Mouse (Mus musculus) forebrain, embryonic 11.5 days (tissue): ENCODE results near the gene Brsk1. TPM values are rescaled to one million over a fixed set of nuclear protein-coding genes. Genes with fewer than 3 reads are reported as not detected.

Source experiments
- ATAC-seq: fragments of 200-750 bp; cut with Nextera tagmentation; replicated peaks from 2 replicates; pipeline ENCODE4 v1.8.0; 2017; ENCODE audit warnings: moderate TSS enrichment; ENCODE audit not compliant: low FRiP score
- DNase-seq: peaks from one replicate; pipeline ENCODE4 v3.0.0-alpha.2; 2017; ENCODE audit warnings: low spot score
- H3K27ac ChIP-seq: fragments of 300-500 bp; sonication (generic); 2 replicates; pipeline ENCODE4 v1.5.1; 2014; ENCODE audit warnings: low read depth, low read length
- H3K27me3 ChIP-seq: fragments of 300-500 bp; sonication (generic); 2 replicates; pipeline ENCODE4 v1.6.1; 2014; ENCODE audit warnings: mild to moderate bottlenecking, low read length, mixed read lengths; ENCODE audit not compliant: control insufficient read depth, insufficient read depth
- H3K36me3 ChIP-seq: fragments of 300-500 bp; sonication (generic); 2 replicates; pipeline ENCODE4 v1.6.1; 2014; ENCODE audit warnings: mild to moderate bottlenecking, low read length, moderate library complexity, mixed read lengths; ENCODE audit not compliant: control insufficient read depth, insufficient read depth
- H3K4me1 ChIP-seq: fragments of 300-500 bp; sonication (generic); replicated peaks from 2 replicates; pipeline ENCODE4 v1.6.1; 2014; ENCODE audit warnings: low read length, mixed read lengths; ENCODE audit not compliant: control insufficient read depth, insufficient read depth
- H3K4me2 ChIP-seq: fragments of 300-500 bp; sonication (generic); 2 replicates; pipeline ENCODE4 v1.6.1; 2014; ENCODE audit warnings: low read depth, mild to moderate bottlenecking, low read length, moderate library complexity, mixed read lengths; ENCODE audit not compliant: severe bottlenecking
- H3K4me3 ChIP-seq: fragments of 300-500 bp; sonication (generic); 2 replicates; pipeline ENCODE4 v1.5.1; 2014; ENCODE audit warnings: low read depth, low read length
- H3K9ac ChIP-seq: fragments of 300-500 bp; sonication (generic); 2 replicates; pipeline ENCODE4 v1.6.1; 2014; ENCODE audit warnings: low read length
- H3K9me3 ChIP-seq: fragments of 300-500 bp; sonication (generic); 2 replicates; pipeline ENCODE4 v1.6.1; 2016; ENCODE audit warnings: low read length, mixed read lengths; ENCODE audit not compliant: control insufficient read depth
- WGBS: fragments of 180-500 bp; shearing (Covaris S2); extraction: QIAGEN DNeasy Blood & Tissue Kit; methylation state at CpG from one replicate; pipeline ENCODE4 v1.1.7; 2014; 5-methylcytosine and 5-hydroxymethylcytosine counted together
- polyA plus RNA-seq: library from polyadenylated mRNA; unstranded; fragments of >200 nt; fragmentation: Nextera tagmentation; extraction: Ambion mirVana; gene quantifications from 2 replicates; pipeline ENCODE4 v1.2.1, GENCODE M21; 2014

The Brsk1 gene
- polyA plus RNA-seq, 1 experiment from 2014 or later = 3.1 TPM

DNA sequence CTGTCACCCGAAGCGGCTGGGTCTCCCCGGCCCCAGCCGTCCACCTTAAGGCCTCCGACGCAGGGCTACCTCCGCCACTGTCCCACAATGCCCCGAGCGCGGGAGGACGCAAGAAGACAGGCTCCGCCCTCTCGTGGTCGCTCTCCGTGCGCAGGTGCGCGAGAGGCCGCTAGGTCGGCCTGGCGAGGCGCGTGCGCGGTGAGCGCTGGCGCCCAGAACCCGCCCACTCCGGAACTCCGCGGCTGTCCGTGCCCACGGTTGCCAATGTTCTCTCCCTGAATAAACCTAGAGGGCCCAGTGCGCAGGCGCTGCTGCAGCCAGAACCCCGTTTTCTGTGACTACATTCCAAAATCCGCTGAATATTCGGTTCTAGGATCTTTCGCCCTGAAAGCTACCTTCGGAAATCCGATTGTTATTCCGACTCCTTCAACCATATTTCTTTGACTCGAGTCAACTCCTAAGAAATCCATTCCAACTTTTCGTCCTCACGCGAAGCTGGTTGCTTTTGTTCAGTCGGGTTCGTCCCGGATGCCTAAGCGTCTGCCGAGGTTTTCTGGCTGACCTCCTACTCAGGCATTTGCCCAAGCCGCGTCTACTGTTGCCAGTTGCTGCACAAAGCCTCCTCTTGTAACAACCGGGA, 31.4 kb upstream of the Brsk1 start, which contains the start of gene Ppp6r1:
TSS of gene Ppp6r1 (minus strand) at position 108 of the 640 bp plus-strand sequence.
- H3K9ac ChIP-seq = peak within 1 kb of the TSS; percentile 93
- H3K27me3 ChIP-seq = no peaks in the 10 kb centered on the region
- H3K36me3 ChIP-seq = no peaks in the 10 kb centered on the region
- peak within 1 kb of the TSS; percentile 91 for H3K4me2 ChIP-seq
- peak; percentile 97 for ATAC-seq
- H3K4me3 ChIP-seq = peak within 1 kb of the TSS; percentile 89
- peaks cover 9% of the 10 kb centered on the region; the same call in 1 of the 2 replicates for H3K4me1 ChIP-seq
- H3K9me3 ChIP-seq = no peaks in the 10 kb centered on the region
- peak within 1 kb of the TSS; percentile 92 for H3K27ac ChIP-seq
- peak; percentile 97 for DNase-seq
- WGBS = under 1% methylated on average over 54 of the region's 54 CpGs

DNA sequence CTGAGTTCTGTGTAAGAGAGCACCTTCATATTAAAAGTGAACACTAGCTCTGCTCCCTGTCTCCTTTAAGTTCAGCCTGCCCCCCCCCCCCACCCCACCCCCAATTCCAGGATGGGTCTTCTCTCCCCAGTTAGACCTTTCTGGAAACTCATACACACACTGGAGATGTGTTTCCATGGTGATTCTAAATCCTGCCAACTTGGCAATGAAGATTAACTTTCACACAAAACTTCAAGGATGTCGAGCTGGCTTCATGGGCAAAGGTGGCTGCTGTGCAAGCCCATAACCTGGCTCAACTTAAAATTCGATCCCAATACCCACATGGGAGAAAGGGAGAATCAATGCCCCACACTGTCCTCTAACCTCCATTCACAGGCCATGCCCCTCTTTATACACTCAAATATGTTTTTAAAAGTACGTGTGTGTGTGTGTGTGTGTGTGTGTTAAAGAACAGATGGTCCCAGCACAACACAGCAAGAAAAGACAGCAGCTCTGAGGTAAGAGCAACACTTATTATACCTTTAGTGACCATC, 30.4 kb upstream of the Brsk1 start:
- Histone ChIP-seq H3K27me3 (no peaks in the 10 kb centered on the region), H3K9ac (peak overlapping the region; percentile 93; the same call in 1 of the 2 replicates), H3K4me2 (peak overlapping the region; percentile 69), H3K36me3 (no peaks in the 10 kb centered on the region), H3K9me3 (no peaks in the 10 kb centered on the region), H3K4me3 (peak overlapping the region; percentile 89), H3K27ac (peak overlapping the region; percentile 92; the same call in 1 of the 2 replicates), H3K4me1 (peaks cover 9% of the 10 kb centered on the region; the same call in 1 of the 2 replicates)
- WGBS = 65% methylated on average over 3 of the region's 3 CpGs
- ATAC-seq (no peak), DNase-seq (no peak)

DNA sequence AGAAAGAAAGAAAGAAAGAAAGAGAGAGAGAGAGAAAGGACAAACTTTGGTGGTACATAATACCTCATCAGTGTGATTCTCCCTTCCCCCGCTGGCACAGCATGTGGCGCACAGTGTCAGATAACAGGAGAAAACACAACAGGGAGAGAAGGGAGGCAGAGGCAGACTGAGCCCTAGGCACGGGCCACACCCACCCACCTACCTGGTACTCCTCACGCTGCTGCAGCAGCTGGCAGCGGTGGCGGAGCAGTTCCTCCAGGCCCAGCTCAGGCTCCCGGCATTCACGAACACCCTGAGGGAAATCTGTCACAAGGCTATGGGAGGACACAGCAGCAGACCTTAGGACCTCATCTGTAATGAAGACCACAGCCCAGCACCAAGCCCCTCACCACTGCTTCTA, 27.2 kb upstream of the Brsk1 start:
- no peaks in the 10 kb centered on the region; the same call in 1 of the 2 replicates for H3K36me3 ChIP-seq
- H3K9me3 ChIP-seq = no peaks in the 10 kb centered on the region
- no peak overlapping the region for H3K9ac ChIP-seq
- no peaks in the 10 kb centered on the region; the same call in 1 of the 2 replicates for H3K4me1 ChIP-seq
- ATAC-seq (no peak), DNase-seq (no peak)
- H3K27ac ChIP-seq = no peak overlapping the region
- H3K4me2 ChIP-seq = no peak overlapping the region
- H3K27me3 ChIP-seq = no peaks in the 10 kb centered on the region
- WGBS = 76% methylated on average over 8 of the region's 8 CpGs
- H3K4me3 ChIP-seq = no peak overlapping the region

DNA sequence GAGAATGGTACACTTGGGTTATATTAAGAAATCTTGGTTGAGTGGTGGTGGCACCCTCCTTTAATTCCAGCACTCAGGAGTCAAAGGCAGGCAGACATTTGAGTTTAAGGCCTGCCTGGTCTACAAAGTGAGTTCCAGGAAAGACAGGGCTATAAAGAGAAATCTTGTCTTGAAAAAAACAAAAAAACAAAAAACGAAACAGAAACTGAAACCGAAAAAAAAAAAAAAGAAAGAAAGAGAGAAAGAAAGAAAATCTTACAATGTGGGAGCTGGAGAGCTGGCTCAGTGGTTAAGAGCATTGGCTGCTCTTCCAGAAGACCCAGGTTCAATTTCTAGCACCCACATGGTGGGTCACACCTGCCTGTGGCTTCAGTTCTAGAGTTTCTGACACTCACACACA, 26.7 kb upstream of the Brsk1 start:
- Histone ChIP-seq H3K27ac (no peak overlapping the region), H3K4me3 (no peak overlapping the region), H3K4me2 (no peak overlapping the region), H3K36me3 (no peaks in the 10 kb centered on the region; the same call in 1 of the 2 replicates), H3K9me3 (no peaks in the 10 kb centered on the region), H3K9ac (no peak overlapping the region), H3K27me3 (no peaks in the 10 kb centered on the region), H3K4me1 (no peaks in the 10 kb centered on the region; the same call in 1 of the 2 replicates)
- DNase-seq = no peak
- no peak for ATAC-seq
- WGBS = 83% methylated on average over 2 of the region's 2 CpGs

DNA sequence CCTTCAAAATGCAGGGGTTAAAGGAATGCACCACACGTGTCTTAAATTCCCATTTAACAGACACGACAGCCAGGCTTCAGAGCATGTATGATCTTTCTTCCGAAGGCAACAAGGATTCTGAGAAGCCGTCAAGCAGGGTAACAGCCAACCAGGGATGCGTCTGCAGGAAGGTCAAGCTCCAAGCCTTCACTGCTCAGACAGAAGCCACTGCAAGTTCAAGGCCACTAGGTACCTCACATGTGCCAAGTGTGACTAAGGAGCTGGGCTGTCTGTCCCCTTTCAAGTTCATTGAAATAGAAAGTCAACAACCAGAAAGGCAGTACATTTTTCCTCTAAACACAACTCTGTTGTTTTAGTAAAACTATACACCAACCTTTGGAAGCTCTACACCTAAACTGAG, 23.5 kb upstream of the Brsk1 start:
- Histone ChIP-seq H3K9ac (no peak overlapping the region), H3K4me2 (no peak overlapping the region), H3K27ac (no peak overlapping the region), H3K4me3 (no peak overlapping the region), H3K36me3 (no peaks in the 10 kb centered on the region; the same call in 1 of the 2 replicates), H3K27me3 (no peaks in the 10 kb centered on the region), H3K9me3 (no peaks in the 10 kb centered on the region), H3K4me1 (no peaks in the 10 kb centered on the region)
- ATAC-seq (no peak), DNase-seq (no peak)
- 94% methylated on average over 5 of the region's 5 CpGs for WGBS

DNA sequence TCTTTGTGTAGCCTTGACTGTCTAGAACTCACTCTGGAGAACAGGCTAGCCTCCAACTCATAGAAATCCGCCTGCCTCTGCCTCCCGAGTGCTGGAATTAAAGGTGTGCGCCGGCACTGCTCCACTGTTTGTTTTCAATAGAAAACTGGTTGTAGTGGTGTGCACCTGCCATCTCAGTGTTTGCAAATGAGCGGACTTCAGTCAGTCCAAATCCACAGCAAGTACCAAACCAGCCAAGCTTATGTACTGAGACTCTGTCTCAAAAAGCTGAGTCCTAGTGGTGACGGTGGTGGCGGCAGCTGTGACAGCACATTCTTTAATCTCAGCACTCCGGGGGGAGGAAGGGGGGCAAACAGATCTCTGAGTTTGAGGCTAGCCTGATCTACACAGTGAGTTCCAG, 21.9 kb upstream of the Brsk1 start:
- no peak overlapping the region for H3K9ac ChIP-seq
- H3K4me1 ChIP-seq = no peaks in the 10 kb centered on the region
- H3K9me3 ChIP-seq = no peaks in the 10 kb centered on the region
- no peak overlapping the region for H3K4me3 ChIP-seq
- no peak overlapping the region for H3K4me2 ChIP-seq
- ATAC-seq (no peak), DNase-seq (no peak)
- no peaks in the 10 kb centered on the region; the same call in 1 of the 2 replicates for H3K36me3 ChIP-seq
- H3K27me3 ChIP-seq = no peaks in the 10 kb centered on the region
- 93% methylated on average over 8 of the region's 8 CpGs for WGBS
- H3K27ac ChIP-seq = no peak overlapping the region

DNA sequence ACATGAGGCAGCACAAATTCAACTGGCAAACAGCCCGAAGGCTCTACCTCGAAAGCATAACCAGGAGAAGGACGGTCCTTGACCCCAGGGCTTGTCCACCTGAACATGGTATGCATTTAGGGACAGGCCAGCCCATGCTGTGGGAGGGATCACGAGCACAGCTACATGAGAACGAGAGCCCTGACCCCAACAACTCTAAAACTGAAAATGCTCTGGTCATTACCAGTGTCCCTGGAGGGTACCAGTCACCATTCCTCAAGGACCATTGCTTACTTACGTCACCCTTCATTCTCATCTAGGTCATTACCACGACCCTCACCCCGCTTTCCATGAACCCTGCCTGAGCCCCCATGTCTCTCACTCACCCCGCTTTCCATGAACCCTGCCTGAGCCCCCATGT, 21.2 kb upstream of the Brsk1 start:
- Histone ChIP-seq H3K4me3 (no peak overlapping the region), H3K27ac (no peak overlapping the region), H3K36me3 (no peaks in the 10 kb centered on the region; the same call in 1 of the 2 replicates), H3K9me3 (no peaks in the 10 kb centered on the region), H3K9ac (no peak overlapping the region), H3K4me2 (no peak overlapping the region), H3K4me1 (no peaks in the 10 kb centered on the region), H3K27me3 (no peaks in the 10 kb centered on the region)
- 98% methylated on average over 9 of the region's 9 CpGs for WGBS
- ATAC-seq = no peak
- DNase-seq = no peak

DNA sequence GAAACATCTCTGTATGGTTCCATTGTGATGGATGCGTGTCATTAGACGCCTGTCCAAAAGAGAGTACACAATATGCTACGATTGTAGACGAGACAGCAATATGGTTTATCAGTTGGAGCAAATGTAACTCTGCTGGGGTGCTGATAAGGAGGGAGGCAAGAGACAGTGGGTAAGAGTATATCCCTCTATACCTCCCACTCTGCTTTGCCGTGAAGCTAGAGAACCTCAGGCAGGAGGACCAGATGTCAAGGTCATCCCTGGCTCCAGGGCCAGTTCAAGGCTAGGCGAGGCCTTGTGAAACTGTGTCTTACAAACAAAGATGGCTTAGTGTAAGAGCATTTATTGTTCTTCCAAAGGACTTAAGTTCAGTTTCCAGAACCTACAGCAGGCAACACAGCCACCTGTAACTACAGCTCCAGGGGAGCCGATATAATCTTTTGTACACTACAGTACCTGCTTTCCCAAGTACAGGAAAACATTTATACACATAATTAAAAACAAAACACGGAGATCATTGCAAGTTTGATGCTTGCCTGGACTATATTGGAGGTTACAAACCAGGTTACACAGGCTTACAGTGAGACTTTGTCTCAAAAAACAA, 19.6 kb upstream of the Brsk1 start:
- H3K27me3 ChIP-seq = no peaks in the 10 kb centered on the region
- DNase-seq = no peak
- no peaks in the 10 kb centered on the region for H3K4me1 ChIP-seq
- H3K27ac ChIP-seq = no peak overlapping the region
- H3K4me2 ChIP-seq = no peak overlapping the region
- H3K36me3 ChIP-seq = no peaks in the 10 kb centered on the region; the same call in 1 of the 2 replicates
- H3K9me3 ChIP-seq = no peaks in the 10 kb centered on the region
- 92% methylated on average over 8 of the region's 8 CpGs for WGBS
- H3K4me3 ChIP-seq = no peak overlapping the region
- no peak overlapping the region for H3K9ac ChIP-seq
- ATAC-seq = no peak
